Mouse (Mus musculus) liver, embryonic 16.5 days (tissue): ENCODE results near the gene Morc2a. TPM values are rescaled to one million over a fixed set of nuclear protein-coding genes. Genes with fewer than 3 reads are reported as not detected.

Source experiments
- ATAC-seq: fragments of 200-750 bp; cut with Nextera tagmentation; 2 replicates; pipeline ENCODE4 v1.8.0; 2017; ENCODE audit warnings: low read depth, mild to moderate bottlenecking, moderate number of reproducible peaks, moderate library complexity
- H3K27ac ChIP-seq: fragments of 300-500 bp; sonication (generic); 2 replicates; pipeline ENCODE4 v1.5.1; 2014; ENCODE audit warnings: mild to moderate bottlenecking, low read length
- H3K27me3 ChIP-seq: fragments of 300-500 bp; sonication (generic); 2 replicates; pipeline ENCODE4 v1.6.1; 2014; ENCODE audit warnings: low read depth, low read length, mixed read lengths; ENCODE audit not compliant: control insufficient read depth, insufficient read depth
- H3K36me3 ChIP-seq: fragments of 300-500 bp; sonication (generic); 2 replicates; pipeline ENCODE4 v1.6.1; 2014; ENCODE audit warnings: mild to moderate bottlenecking; ENCODE audit not compliant: control insufficient read depth, insufficient read depth
- H3K4me1 ChIP-seq: fragments of 300-500 bp; sonication (generic); 2 replicates; pipeline ENCODE4 v1.6.1; 2014; ENCODE audit warnings: low read depth, low read length, mixed read lengths; ENCODE audit not compliant: control insufficient read depth
- H3K4me2 ChIP-seq: fragments of 300-500 bp; sonication (generic); 2 replicates; pipeline ENCODE4 v1.6.1; 2014; ENCODE audit warnings: low read depth, low read length, mixed read lengths
- H3K4me3 ChIP-seq: fragments of 300-500 bp; sonication (generic); 2 replicates; pipeline ENCODE4 v1.5.1; 2014; ENCODE audit warnings: low read depth, mild to moderate bottlenecking, low read length
- H3K9ac ChIP-seq: fragments of 300-500 bp; sonication (generic); 2 replicates; pipeline ENCODE4 v1.6.1; 2014; ENCODE audit warnings: low read depth, low read length
- H3K9me3 ChIP-seq: fragments of 300-500 bp; sonication (generic); replicated peaks from 2 replicates; pipeline ENCODE4 v1.6.1; 2016; ENCODE audit warnings: low read length; ENCODE audit not compliant: control insufficient read depth
- WGBS: fragments of 180-500 bp; shearing (Covaris S2); extraction: QIAGEN DNeasy Blood & Tissue Kit; methylation state at CpG from one replicate; pipeline ENCODE4 v1.1.7; 2014; ENCODE audit not compliant: insufficient replicate concordance; 5-methylcytosine and 5-hydroxymethylcytosine counted together
- polyA plus RNA-seq: library from polyadenylated mRNA; unstranded; fragments of >200 nt; fragmentation: Nextera tagmentation; extraction: Ambion mirVana; gene quantifications from 2 replicates; pipeline ENCODE4 v1.2.1, GENCODE M21; 2015

The Morc2a gene
- polyA plus RNA-seq, 1 experiment from 2014 or later: 5.8 TPM

DNA sequence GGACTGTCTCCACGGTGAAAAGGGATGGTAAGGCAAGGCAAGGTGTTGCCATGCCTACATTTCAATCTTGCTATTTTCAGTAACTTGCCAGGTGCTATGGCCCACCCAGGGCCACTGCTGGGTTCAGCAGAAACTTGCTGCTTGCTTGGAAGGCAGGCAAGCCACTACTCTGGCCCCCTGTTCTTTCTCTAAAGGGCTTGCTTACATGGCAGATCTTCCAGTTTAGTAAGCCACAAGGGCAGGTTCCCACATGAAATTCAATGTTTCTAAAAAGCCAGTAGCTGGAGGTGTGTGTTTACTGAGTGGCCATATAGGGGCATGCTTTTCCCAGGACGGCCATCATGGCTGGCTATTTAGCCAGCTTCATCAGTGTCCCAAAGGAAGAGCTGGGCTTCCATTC is 42.8 kb downstream of the Morc2a start:
- no peak for ATAC-seq
- Histone ChIP-seq H3K9me3 (no peaks in the 10 kb centered on the region), H3K4me2 (no peak overlapping the region), H3K9ac (no peak overlapping the region), H3K4me1 (no peaks in the 10 kb centered on the region), H3K27ac (no peak overlapping the region), H3K4me3 (no peak overlapping the region), H3K36me3 (peaks cover 33% of the 10 kb centered on the region), H3K27me3 (no peaks in the 10 kb centered on the region)
- 72% methylated on average over 2 of the region's 2 CpGs for WGBS

GRCm38 (mm10) chr11:3696086-3696616 is 47.2 kb downstream of the Morc2a start:
- Histone ChIP-seq H3K9me3 (no peaks in the 10 kb centered on the region), H3K4me1 (no peaks in the 10 kb centered on the region), H3K27ac (no peak overlapping the region), H3K4me2 (no peak overlapping the region), H3K4me3 (no peak overlapping the region), H3K27me3 (no peaks in the 10 kb centered on the region), H3K36me3 (no peaks in the 10 kb centered on the region), H3K9ac (no peak overlapping the region)
- WGBS: 57% methylated on average over 5 of the region's 5 CpGs
- ATAC-seq: no peak

- Histone ChIP-seq H3K4me1 (no peaks in the 10 kb centered on the region), H3K4me2 (no peak overlapping the region), H3K27ac (no peak overlapping the region), H3K4me3 (no peak overlapping the region), H3K9ac (no peak overlapping the region), H3K27me3 (no peaks in the 10 kb centered on the region), H3K9me3 (no peaks in the 10 kb centered on the region), H3K36me3 (no peaks in the 10 kb centered on the region)
- 68% methylated on average over 3 of the region's 3 CpGs for WGBS
- ATAC-seq: no peak
These were observed 48.5 kb downstream of the Morc2a start for GRCm38 (mm10) chr11:3697441-3697840.

DNA sequence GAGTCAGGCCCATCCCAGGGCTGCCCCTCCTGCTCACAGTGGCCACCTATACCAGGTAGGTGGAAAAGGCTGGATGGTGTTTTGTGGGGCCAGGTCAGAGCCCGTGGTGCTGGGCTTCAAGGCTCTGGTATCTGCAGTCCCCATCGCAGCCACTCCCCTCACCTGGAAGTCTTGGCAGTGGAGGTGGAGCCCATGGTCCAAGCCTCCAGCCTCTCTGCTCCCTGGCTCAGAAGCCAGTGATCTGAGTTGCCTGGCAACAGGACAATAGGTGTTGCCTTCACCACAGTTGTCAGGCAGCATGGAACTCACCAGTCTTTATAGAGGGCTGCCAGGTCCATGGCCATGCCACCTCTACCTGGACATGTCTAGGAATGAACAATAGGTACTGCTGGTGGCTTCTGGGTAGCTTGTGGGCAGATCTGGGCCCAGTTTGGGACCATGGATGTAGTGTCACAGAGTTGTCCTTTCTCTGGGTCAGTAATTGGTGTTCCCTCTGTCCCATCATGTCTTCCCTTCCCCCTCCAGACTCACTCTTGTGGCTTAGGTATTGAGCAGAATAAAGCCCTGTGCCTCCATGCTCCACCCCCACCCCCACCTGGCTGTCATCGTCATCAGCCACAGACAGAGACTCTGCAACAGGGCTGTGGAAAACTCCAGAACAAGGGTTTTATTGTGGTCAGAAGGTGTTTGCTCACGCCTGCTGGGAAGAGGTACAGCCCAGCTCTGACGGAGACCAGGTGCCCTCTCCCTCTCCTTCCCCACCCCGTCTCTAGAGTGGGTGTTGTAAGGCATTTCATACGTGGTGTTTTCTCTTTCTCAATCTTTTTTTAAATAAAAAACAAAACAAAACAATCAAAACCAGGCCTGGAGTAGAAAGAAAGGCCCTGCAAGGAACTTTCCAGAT is 54.4 kb downstream of the Morc2a start:
- Histone ChIP-seq H3K9ac (no peak overlapping the region), H3K27me3 (no peaks in the 10 kb centered on the region), H3K4me3 (no peak overlapping the region), H3K9me3 (no peaks in the 10 kb centered on the region), H3K4me1 (no peaks in the 10 kb centered on the region), H3K36me3 (no peaks in the 10 kb centered on the region), H3K27ac (no peak overlapping the region), H3K4me2 (no peak overlapping the region)
- 54% methylated on average over 7 of the region's 7 CpGs for WGBS
- ATAC-seq: peak; percentile 21; the same call in 1 of the 2 replicates

DNA sequence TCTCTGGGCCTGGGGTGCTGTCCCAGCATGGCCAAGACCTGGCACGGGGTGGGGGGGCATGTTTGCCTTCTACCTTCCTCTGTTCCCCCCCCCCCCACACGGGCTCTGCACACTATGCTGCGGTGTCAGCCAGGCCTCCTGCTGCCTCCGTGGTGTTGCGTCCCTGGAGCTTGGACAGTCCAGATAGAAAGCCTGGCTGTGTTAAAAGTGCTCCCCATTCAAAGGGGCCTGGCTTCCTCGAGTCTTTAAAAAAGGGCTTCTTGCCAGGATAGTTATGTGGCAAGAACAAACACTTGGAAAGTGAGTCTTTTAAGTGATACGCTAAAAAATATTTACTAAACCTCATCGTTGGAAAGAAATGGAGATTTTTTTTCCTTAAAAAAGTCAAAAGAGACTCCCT is 55.4 kb downstream of the Morc2a start:
- WGBS: 73% methylated on average over 8 of the region's 8 CpGs
- H3K9me3 ChIP-seq: no peaks in the 10 kb centered on the region
- ATAC-seq: no peak

DNA sequence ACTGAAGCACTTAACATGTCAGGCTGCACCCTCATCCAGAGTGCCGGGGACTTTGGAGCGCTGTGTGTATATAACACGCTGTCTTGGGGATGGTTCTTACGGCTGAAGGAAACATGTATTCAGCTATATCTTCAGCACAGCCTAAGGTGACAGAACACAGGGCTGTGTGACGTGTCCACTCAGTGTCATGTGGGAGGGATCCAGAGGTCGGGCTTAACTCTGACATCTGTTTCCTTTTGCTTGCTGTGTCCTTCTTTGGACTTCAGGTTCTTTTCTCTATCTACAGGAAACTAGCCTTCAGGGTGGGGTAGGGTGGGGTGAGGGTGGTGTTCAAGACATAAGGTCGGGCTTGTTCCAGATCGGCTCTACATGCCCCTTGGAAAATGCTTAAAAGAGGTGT is 58.1 kb downstream of the Morc2a start:
- no peaks in the 10 kb centered on the region for H3K4me1 ChIP-seq
- H3K36me3 ChIP-seq: no peaks in the 10 kb centered on the region
- H3K4me3 ChIP-seq: no peak overlapping the region
- no peak overlapping the region for H3K27ac ChIP-seq
- H3K9ac ChIP-seq: no peak overlapping the region
- no peak overlapping the region for H3K4me2 ChIP-seq
- H3K9me3 ChIP-seq: no peaks in the 10 kb centered on the region
- no peak for ATAC-seq
- 45% methylated on average over 8 of the region's 8 CpGs for WGBS
- H3K27me3 ChIP-seq: no peaks in the 10 kb centered on the region

More for the DNA sequence above, 55.4 kb downstream of the Morc2a start:
- no peak overlapping the region for H3K27ac ChIP-seq
- no peak overlapping the region for H3K4me3 ChIP-seq
- no peaks in the 10 kb centered on the region for H3K36me3 ChIP-seq
- no peaks in the 10 kb centered on the region for H3K27me3 ChIP-seq
- no peak overlapping the region for H3K4me2 ChIP-seq
- H3K4me1 ChIP-seq: no peaks in the 10 kb centered on the region
- no peak overlapping the region for H3K9ac ChIP-seq

GRCm38 (mm10) chr11:3710203-3710602 is 61.2 kb downstream of the Morc2a start:
- H3K9me3 ChIP-seq: no peaks in the 10 kb centered on the region
- H3K4me3 ChIP-seq: no peak overlapping the region
- no peaks in the 10 kb centered on the region for H3K4me1 ChIP-seq
- H3K4me2 ChIP-seq: no peak overlapping the region
- WGBS: 48% methylated on average over 14 of the region's 14 CpGs
- H3K27ac ChIP-seq: no peak overlapping the region
- no peak overlapping the region for H3K9ac ChIP-seq
- ATAC-seq: no peak
- no peaks in the 10 kb centered on the region for H3K27me3 ChIP-seq
- no peaks in the 10 kb centered on the region for H3K36me3 ChIP-seq

DNA sequence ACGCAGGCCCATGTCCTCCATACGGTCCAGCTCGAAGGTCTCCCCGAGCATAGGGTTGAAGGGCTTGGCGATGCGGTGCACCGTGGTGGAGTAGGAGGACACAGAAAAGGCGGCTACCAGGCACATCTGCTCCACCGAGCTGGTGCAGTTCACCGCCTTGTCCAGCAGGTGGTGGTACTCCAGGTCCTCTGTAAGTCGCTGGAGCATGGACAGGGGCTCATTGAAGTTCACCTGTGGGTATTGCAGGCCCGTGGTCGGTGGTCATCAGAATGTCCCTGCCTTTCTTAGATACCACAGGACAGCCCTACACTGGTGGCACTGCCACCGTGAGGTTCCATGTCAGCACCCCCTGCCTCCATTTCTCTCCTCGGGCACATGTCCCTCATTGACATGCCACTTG is 65.5 kb downstream of the Morc2a start:
- 28% methylated on average over 15 of the region's 15 CpGs for WGBS

GRCm38 (mm10) chr11:3716662-3717061 is 67.7 kb downstream of the Morc2a start:
- ATAC-seq: no peak
- WGBS: 66% methylated on average over 6 of the region's 6 CpGs
- no peaks in the 10 kb centered on the region for H3K27me3 ChIP-seq

More for the DNA sequence above, 65.5 kb downstream of the Morc2a start:
- H3K9ac ChIP-seq: no peak overlapping the region
- H3K27ac ChIP-seq: no peak overlapping the region
- H3K27me3 ChIP-seq: no peaks in the 10 kb centered on the region
- H3K4me1 ChIP-seq: no peaks in the 10 kb centered on the region
- H3K4me2 ChIP-seq: no peak overlapping the region
- no peaks in the 10 kb centered on the region for H3K9me3 ChIP-seq
- no peaks in the 10 kb centered on the region for H3K36me3 ChIP-seq
- H3K4me3 ChIP-seq: no peak overlapping the region
- no peak for ATAC-seq

More at GRCm38 (mm10) chr11:3716662-3717061, 67.7 kb downstream of the Morc2a start:
- no peaks in the 10 kb centered on the region for H3K4me1 ChIP-seq
- H3K27ac ChIP-seq: no peak overlapping the region
- no peaks in the 10 kb centered on the region for H3K36me3 ChIP-seq
- no peak overlapping the region for H3K4me3 ChIP-seq
- no peak overlapping the region for H3K4me2 ChIP-seq
- no peak overlapping the region for H3K9ac ChIP-seq
- no peaks in the 10 kb centered on the region for H3K9me3 ChIP-seq
